ENCODE assay signal across 31 mouse cellular contexts in genomic region chr13:8451581-8451980, GRCm38 (mm10).
DNase-seq lines count a peak whose midpoint lies in the region; ATAC-seq and TF ChIP-seq lines count a peak whose summit lies in the region.
"Had no signal": no experiment of that assay in that cellular context is flagged by ENCODE, and none has a peak within 500 bp of the region (broad histone marks: within the 10 kb centered on the region; RNA-seq: fewer than 3 reads in every experiment).

No protein-coding gene starts in this region.

- DNase-seq in adrenal gland, adult 2 months: peak; percentile 20
- no peak for DNase-seq in adrenal gland, postnatal 4 days (ENCODE audit: low spot score in 2 of 2)
- peak; percentile 13 for DNase-seq in neural tube, embryonic 10.5 days (ENCODE audit: extremely low spot score, low spot score)
- DNase-seq in forelimb bud, embryonic 11.5 days (ENCODE audit: low read depth, low spot score): peak; percentile 49
- DNase-seq in left cerebral cortex, postnatal 36 days (ENCODE audit: low spot score in 2 of 2): no peak
- no peak for DNase-seq in gastrocnemius, adult 2 months
- DNase-seq: cerebellum, adult 11 months; cerebellum, adult 9-10 months; forebrain, postnatal 0 days; gastrocnemius, postnatal 14 days; heart, postnatal 14 days; kidney, adult 8-10 months; kidney, postnatal 14 days; liver, embryonic 13.5 days; lung, adult 18-20 months; lung, postnatal 4 days; right cerebral cortex, adult 18-20 months; right cerebral cortex, postnatal 4 days; thymus, adult 2 months; thymus, postnatal 36 days had no signal

- H3K4me3 ChIP-seq in neural tube, embryonic 15.5 days (replicated peaks): no peak overlapping the region
- no peak overlapping the region for H3K4me3 ChIP-seq in gastrocnemius, adult 2 months
- no peak overlapping the region for H3K4me3 ChIP-seq in intestine, postnatal 0 days (ENCODE audit: low read depth, low read length)
- H3K4me3 ChIP-seq: embryonic facial prominence, embryonic 13.5 days; forebrain, embryonic 12.5 days; intestine, embryonic 15.5 days; liver, embryonic 13.5 days; megakaryocyte, embryonic 14.5 days; midbrain, embryonic 13.5 days had no signal

- intact Hi-C loops in left cerebral cortex, postnatal 36 days (cut with DNase I): no loop called here
- intact Hi-C loops in gastrocnemius, adult 2 months (cut with DNase I): no loop called here

- no peaks in the 10 kb centered on the region for H3K9me3 ChIP-seq in neural tube, embryonic 15.5 days (replicated peaks)
- H3K9me3 ChIP-seq in intestine, postnatal 0 days (ENCODE audit: control insufficient read depth): no peaks in the 10 kb centered on the region
- H3K9me3 ChIP-seq: embryonic facial prominence, embryonic 13.5 days; forebrain, embryonic 12.5 days; intestine, embryonic 15.5 days; liver, embryonic 13.5 days; megakaryocyte, embryonic 14.5 days; midbrain, embryonic 13.5 days had no signal

- H3K9ac ChIP-seq in neural tube, embryonic 15.5 days (replicated peaks): no peak overlapping the region
- H3K9ac ChIP-seq in intestine, postnatal 0 days (ENCODE audit: low read depth, low read length): no peak overlapping the region
- H3K9ac ChIP-seq: embryonic facial prominence, embryonic 13.5 days; forebrain, embryonic 12.5 days; forebrain, postnatal 0 days; intestine, embryonic 15.5 days; liver, embryonic 13.5 days; midbrain, embryonic 13.5 days had no signal

- WGBS in neural tube, embryonic 15.5 days: 84% methylated on average over 4 of the region's 4 CpGs
- whole genome bisulfite sequencing in intestine, postnatal 0 days: 88% methylated on average over 4 of the region's 4 CpGs

- no peak for ATAC-seq in neural tube, embryonic 15.5 days (ENCODE audit: low FRiP score)
- ATAC-seq in intestine, postnatal 0 days: no peak
- ATAC-seq: activated CD4-positive, CD25-positive, alpha-beta regulatory T cell, adult 4 months; forebrain, postnatal 0 days; hindbrain, postnatal 0 days; intestine, embryonic 15.5 days; lung, postnatal 0 days; midbrain, embryonic 13.5 days had no signal

- H3K27ac ChIP-seq in neural tube, embryonic 15.5 days (replicated peaks): no peak overlapping the region
- no peak overlapping the region for H3K27ac ChIP-seq in gastrocnemius, adult 2 months
- H3K27ac ChIP-seq in intestine, postnatal 0 days (ENCODE audit: low read depth, low read length): no peak overlapping the region
- H3K27ac ChIP-seq: embryonic facial prominence, embryonic 13.5 days; forebrain, embryonic 12.5 days; hindbrain, postnatal 0 days; intestine, embryonic 15.5 days; liver, embryonic 13.5 days; midbrain, embryonic 13.5 days had no signal

- TF ChIP-seq CTCF in gastrocnemius, adult 2 months (IDR thresholded peaks at IDR 0.05): no peak
- TF ChIP-seq CTCF in intestine, postnatal 0 days (IDR thresholded peaks at IDR 0.05; ENCODE audit: low read depth): no peak

- H3K36me3 ChIP-seq in neural tube, embryonic 15.5 days: no peaks in the 10 kb centered on the region
- H3K36me3 ChIP-seq in intestine, postnatal 0 days (ENCODE audit: control insufficient read depth, insufficient read depth): no peaks in the 10 kb centered on the region
- H3K36me3 ChIP-seq: embryonic facial prominence, embryonic 13.5 days; forebrain, embryonic 12.5 days; intestine, embryonic 15.5 days; liver, embryonic 13.5 days; midbrain, embryonic 13.5 days had no signal

- H3K4me2 ChIP-seq in neural tube, embryonic 15.5 days: no peak overlapping the region
- H3K4me2 ChIP-seq in intestine, postnatal 0 days (replicated peaks; ENCODE audit: low read depth): no peak overlapping the region
- H3K4me2 ChIP-seq: embryonic facial prominence, embryonic 13.5 days; forebrain, embryonic 12.5 days; intestine, embryonic 15.5 days; liver, embryonic 13.5 days; midbrain, embryonic 13.5 days had no signal

- H3K27me3 ChIP-seq in neural tube, embryonic 15.5 days (replicated peaks): no peaks in the 10 kb centered on the region
- no peaks in the 10 kb centered on the region for H3K27me3 ChIP-seq in intestine, postnatal 0 days (replicated peaks; ENCODE audit: control insufficient read depth, insufficient read depth, low read length)
- H3K27me3 ChIP-seq: CH12.LX; embryonic facial prominence, embryonic 13.5 days; forebrain, embryonic 12.5 days; intestine, embryonic 15.5 days; liver, embryonic 13.5 days; megakaryocyte, embryonic 14.5 days; midbrain, embryonic 13.5 days had no signal

- H3K4me1 ChIP-seq in neural tube, embryonic 15.5 days: no peaks in the 10 kb centered on the region
- no peaks in the 10 kb centered on the region for H3K4me1 ChIP-seq in intestine, postnatal 0 days (replicated peaks; ENCODE audit: control insufficient read depth, insufficient read depth, low read length)
- H3K4me1 ChIP-seq: forebrain, embryonic 12.5 days; intestine, embryonic 15.5 days; midbrain, embryonic 13.5 days had no signal

Comparison
In these comparisons a context has a peak if more than half of its experiments do, and no peak if none do; other contexts are left out.
1. DNase-seq: peak in adrenal gland, adult 2 months (single experiment), neural tube, embryonic 10.5 days (single experiment) and forelimb bud, embryonic 11.5 days (single experiment); none in adrenal gland, postnatal 4 days (0 of 2), left cerebral cortex, postnatal 36 days (0 of 2) and gastrocnemius, adult 2 months (single experiment).